Mouse (Mus musculus) forebrain, embryonic 14.5 days (tissue): ENCODE measurements around the gene Ripk4. TPM values are rescaled to one million over a fixed set of nuclear protein-coding genes. Genes with fewer than 3 reads are reported as not detected.

ENCODE experiments used
- ATAC-seq: fragments of 200-750 bp; cut with Nextera tagmentation; 2 replicates; pipeline ENCODE4 v1.8.0; 2017; ENCODE audit warnings: mild to moderate bottlenecking, moderate library complexity
- DNase-seq: peaks from one replicate; pipeline ENCODE4 v3.0.0-alpha.2; 2015; ENCODE audit warnings: low spot score
- H3K27ac ChIP-seq: fragments of 300-500 bp; sonication (generic); 2 replicates; pipeline ENCODE4 v1.5.1; 2014; ENCODE audit warnings: low read depth, mild to moderate bottlenecking, control low read depth, low read length, moderate library complexity
- H3K27me3 ChIP-seq: fragments of 300-500 bp; sonication (generic); replicated peaks from 2 replicates; pipeline ENCODE4 v1.6.1; 2014; ENCODE audit warnings: low read length, control low read depth, mixed read lengths; ENCODE audit not compliant: control insufficient read depth, insufficient read depth
- H3K36me3 ChIP-seq: fragments of 300-500 bp; sonication (generic); 2 replicates; pipeline ENCODE4 v1.6.1; 2014; ENCODE audit warnings: low read length, control low read depth; ENCODE audit not compliant: control insufficient read depth, insufficient read depth
- H3K4me1 ChIP-seq: fragments of 300-500 bp; sonication (generic); 2 replicates; pipeline ENCODE4 v1.6.1; 2014; ENCODE audit warnings: antibody characterized with exemption, low read length, control low read depth; ENCODE audit not compliant: control insufficient read depth, insufficient read depth
- H3K4me2 ChIP-seq: fragments of 300-500 bp; sonication (generic); 2 replicates; pipeline ENCODE4 v1.6.1; 2014; ENCODE audit warnings: mild to moderate bottlenecking, control low read depth, low read length
- H3K4me3 ChIP-seq: fragments of 300-500 bp; sonication (generic); 2 replicates; pipeline ENCODE4 v1.5.1; 2014; ENCODE audit warnings: low read depth, low read length, control low read depth
- H3K9ac ChIP-seq: fragments of 300-500 bp; sonication (generic); 2 replicates; pipeline ENCODE4 v1.6.1; 2014; ENCODE audit warnings: mild to moderate bottlenecking, low read length, control low read depth, moderate library complexity
- H3K9me3 ChIP-seq: fragments of 300-500 bp; sonication (generic); replicated peaks from 2 replicates; pipeline ENCODE4 v1.6.1; 2016; ENCODE audit warnings: low read length, control low read depth, mixed read lengths; ENCODE audit not compliant: control insufficient read depth
- WGBS: fragments of 180-500 bp; shearing (Covaris S2); extraction: QIAGEN DNeasy Blood & Tissue Kit; methylation state at CpG from one replicate; pipeline ENCODE4 v1.1.7; 2014; 5-methylcytosine and 5-hydroxymethylcytosine counted together
- polyA plus RNA-seq: library from polyadenylated mRNA; unstranded; fragments of >200 nt; fragmentation: Nextera tagmentation; extraction: Ambion mirVana; gene quantifications from 2 replicates; pipeline ENCODE4 v1.2.1, GENCODE M21; 2014

Ripk4 gene
- polyA plus RNA-seq, 1 experiment from 2014 or later, result 0.67 TPM

- Histone ChIP-seq H3K9me3 (no peaks in the 10 kb centered on the region), H3K4me2 (no peak overlapping the region), H3K9ac (no peak overlapping the region), H3K27me3 (no peaks in the 10 kb centered on the region), H3K36me3 (no peaks in the 10 kb centered on the region), H3K4me1 (no peaks in the 10 kb centered on the region), H3K27ac (no peak overlapping the region), H3K4me3 (no peak overlapping the region)
- 90% methylated on average over 8 of the region's 8 CpGs for WGBS
- ATAC-seq (no peak), DNase-seq (no peak)
Observed at GRCm38 (mm10) chr16:97751884-97752283, 11.7 kb downstream of the Ripk4 start.

- no peaks in the 10 kb centered on the region for H3K36me3 ChIP-seq
- no peak overlapping the region for H3K4me3 ChIP-seq
- H3K27me3 ChIP-seq, result no peaks in the 10 kb centered on the region
- H3K27ac ChIP-seq, result no peak overlapping the region
- WGBS, result 86% methylated on average over 6 of the region's 6 CpGs
- H3K9ac ChIP-seq, result no peak overlapping the region
- DNase-seq, result no peak
- H3K9me3 ChIP-seq, result no peaks in the 10 kb centered on the region
- H3K4me2 ChIP-seq, result no peak overlapping the region
- no peaks in the 10 kb centered on the region for H3K4me1 ChIP-seq
- no peak for ATAC-seq
Observed at GRCm38 (mm10) chr16:97748421-97748820, 15.2 kb downstream of the Ripk4 start.

GRCm38 (mm10) chr16:97738030-97738429, 25.6 kb downstream of the Ripk4 start:
- DNase-seq (no peak), ATAC-seq (no peak)
- no peak overlapping the region for H3K27ac ChIP-seq
- H3K9me3 ChIP-seq, result no peaks in the 10 kb centered on the region
- no peaks in the 10 kb centered on the region for H3K27me3 ChIP-seq
- no peak overlapping the region for H3K9ac ChIP-seq
- H3K4me3 ChIP-seq, result no peak overlapping the region
- no peak overlapping the region for H3K4me2 ChIP-seq
- H3K4me1 ChIP-seq, result no peaks in the 10 kb centered on the region
- 83% methylated on average over 6 of the region's 6 CpGs for WGBS
- no peaks in the 10 kb centered on the region for H3K36me3 ChIP-seq

- Histone ChIP-seq H3K9me3 (no peaks in the 10 kb centered on the region), H3K9ac (no peak overlapping the region), H3K36me3 (no peaks in the 10 kb centered on the region), H3K27ac (no peak overlapping the region), H3K4me1 (no peaks in the 10 kb centered on the region), H3K27me3 (no peaks in the 10 kb centered on the region), H3K4me3 (no peak overlapping the region), H3K4me2 (no peak overlapping the region)
- WGBS, result 86% methylated on average over 2 of the region's 2 CpGs
- no peak for ATAC-seq
- no peak for DNase-seq
Observed at GRCm38 (mm10) chr16:97736562-97736961, 27.0 kb downstream of the Ripk4 start.

- Histone ChIP-seq H3K4me3 (no peak overlapping the region), H3K4me1 (no peaks in the 10 kb centered on the region), H3K4me2 (no peak overlapping the region), H3K27me3 (no peaks in the 10 kb centered on the region), H3K9me3 (no peaks in the 10 kb centered on the region), H3K36me3 (no peaks in the 10 kb centered on the region), H3K9ac (no peak overlapping the region; the same call in 1 of the 2 replicates), H3K27ac (no peak overlapping the region)
- DNase-seq (no peak), ATAC-seq (no peak)
- 68% methylated on average over 9 of the region's 9 CpGs for whole genome bisulfite sequencing
Observed at GRCm38 (mm10) chr16:97734760-97735322, 28.7 kb downstream of the Ripk4 start.

- Histone ChIP-seq H3K4me2 (no peak overlapping the region), H3K4me3 (no peak overlapping the region), H3K27ac (no peak overlapping the region), H3K27me3 (no peaks in the 10 kb centered on the region), H3K4me1 (no peaks in the 10 kb centered on the region), H3K9ac (no peak overlapping the region), H3K9me3 (no peaks in the 10 kb centered on the region), H3K36me3 (no peaks in the 10 kb centered on the region)
- DNase-seq (no peak), ATAC-seq (no peak)
- WGBS, result 59% methylated on average over 2 of the region's 2 CpGs
Observed at GRCm38 (mm10) chr16:97733599-97733998, 30.0 kb downstream of the Ripk4 start.

- Histone ChIP-seq H3K4me2 (no peak overlapping the region), H3K9ac (no peak overlapping the region), H3K4me1 (no peaks in the 10 kb centered on the region), H3K36me3 (no peaks in the 10 kb centered on the region), H3K4me3 (no peak overlapping the region), H3K9me3 (no peaks in the 10 kb centered on the region), H3K27me3 (no peaks in the 10 kb centered on the region), H3K27ac (no peak overlapping the region)
- DNase-seq (no peak), ATAC-seq (no peak)
- 79% methylated on average over 1 of the region's 1 CpGs for WGBS
Observed at GRCm38 (mm10) chr16:97730321-97730720, 33.3 kb downstream of the Ripk4 start.

GRCm38 (mm10) chr16:97726436-97726835, 37.2 kb downstream of the Ripk4 start:
- H3K4me2 ChIP-seq, result no peak overlapping the region
- DNase-seq (no peak), ATAC-seq (no peak)
- no peaks in the 10 kb centered on the region for H3K4me1 ChIP-seq
- H3K27me3 ChIP-seq, result no peaks in the 10 kb centered on the region
- no peak overlapping the region for H3K4me3 ChIP-seq
- H3K9ac ChIP-seq, result no peak overlapping the region
- 85% methylated on average over 3 of the region's 3 CpGs for WGBS
- H3K9me3 ChIP-seq, result no peaks in the 10 kb centered on the region
- no peak overlapping the region for H3K27ac ChIP-seq
- no peaks in the 10 kb centered on the region for H3K36me3 ChIP-seq

- H3K4me3 ChIP-seq, result no peak overlapping the region
- WGBS, result 95% methylated on average over 1 of the region's 1 CpGs
- no peak overlapping the region for H3K9ac ChIP-seq
- H3K9me3 ChIP-seq, result no peaks in the 10 kb centered on the region
- H3K4me1 ChIP-seq, result no peaks in the 10 kb centered on the region
- H3K27ac ChIP-seq, result no peak overlapping the region
- ATAC-seq (no peak), DNase-seq (no peak)
- H3K27me3 ChIP-seq, result no peaks in the 10 kb centered on the region
- no peaks in the 10 kb centered on the region for H3K36me3 ChIP-seq
- no peak overlapping the region for H3K4me2 ChIP-seq
Observed at GRCm38 (mm10) chr16:97720093-97720492, 43.5 kb downstream of the Ripk4 start.
